Mouse (Mus musculus) E14TG2a.4 (cell line): Measurements from ENCODE around the gene Glt28d2.

Experiments used
- H3K27me3 ChIP-seq: 2 replicates; pipeline ENCODE4 v1.6.1; 2014; ENCODE audit warnings: low read length, control low read depth; ENCODE audit not compliant: insufficient read depth
- H3K36me3 ChIP-seq: 2 replicates; pipeline ENCODE4 v1.6.1; 2014; ENCODE audit warnings: low read length, control low read depth; ENCODE audit not compliant: insufficient read depth
- H3K4me1 ChIP-seq: replicated peaks from 2 replicates; pipeline ENCODE4 v1.6.1; 2014; ENCODE audit warnings: low read depth, low read length, control low read depth
- H3K4me3 ChIP-seq: replicated peaks from 2 replicates; pipeline ENCODE4 v1.5.1; 2014; ENCODE audit warnings: mild to moderate bottlenecking, low read length
- H3K9me3 ChIP-seq: 2 replicates; pipeline ENCODE4 v1.6.1; 2014; ENCODE audit warnings: low read length, control low read depth
- CTCF ChIP-seq: conservative IDR thresholded peaks from 2 replicates; pipeline ENCODE4 v1.5.1; 2014; ENCODE audit warnings: low read length
- NANOG ChIP-seq: IDR thresholded peaks from 2 replicates; pipeline ENCODE4 v1.6.1; 2014; ENCODE audit warnings: borderline replicate concordance, low read length, mixed read lengths
- POU5F1 ChIP-seq: IDR thresholded peaks from 2 replicates; pipeline ENCODE4 v1.6.1; 2014; ENCODE audit warnings: low read length, borderline replicate concordance

Gene Glt28d2

DNA sequence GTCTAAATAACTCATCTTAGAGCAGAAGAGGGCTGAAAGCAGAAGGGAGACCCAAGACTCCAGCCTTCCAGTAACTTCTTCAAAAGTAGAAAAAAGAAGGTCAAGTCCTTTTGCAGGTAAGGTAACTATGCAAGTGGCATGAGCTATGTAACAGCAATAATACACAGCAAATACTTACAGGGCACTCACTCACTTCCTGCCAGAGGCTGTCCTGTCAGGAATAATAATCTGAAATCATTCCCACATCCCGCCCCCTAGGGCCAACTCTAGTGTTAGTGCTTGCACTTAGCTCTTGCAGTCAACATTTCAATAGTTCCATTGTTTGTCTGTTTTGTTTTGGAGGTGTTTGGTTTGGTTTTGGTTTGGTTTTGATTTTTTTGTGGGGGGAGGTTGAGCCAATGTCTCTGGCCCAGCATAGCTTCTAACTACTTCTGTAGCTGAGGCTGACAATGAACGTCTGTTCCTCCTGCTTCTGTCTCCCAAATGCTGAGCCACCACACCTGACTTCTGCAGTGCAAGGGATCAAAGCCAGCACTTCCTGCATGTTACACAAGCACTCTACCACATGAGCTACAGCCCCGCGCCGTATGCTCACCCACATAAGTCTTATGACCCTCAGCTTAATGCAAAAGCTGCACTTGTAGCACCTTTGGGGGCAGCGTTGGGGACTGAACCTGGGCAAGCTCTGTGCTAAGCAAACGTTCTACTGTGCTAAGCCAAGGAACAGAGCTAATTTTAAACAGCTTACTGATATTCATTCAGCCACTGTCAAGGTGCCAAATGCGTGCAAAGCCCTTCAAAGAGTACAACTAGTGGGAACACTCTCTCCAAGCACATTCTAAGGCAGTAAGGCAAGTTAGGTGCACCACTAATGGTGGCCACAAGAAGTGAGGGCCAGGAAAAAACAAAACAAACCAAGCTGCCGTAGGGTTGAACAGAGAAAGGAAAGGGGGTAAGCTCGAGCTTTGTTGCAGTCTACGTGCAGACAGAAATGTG lies 28.9 kb downstream of the Glt28d2 start:
- no peaks in the 10 kb centered on the region for H3K4me1 ChIP-seq
- no peaks in the 10 kb centered on the region for H3K9me3 ChIP-seq
- no peak overlapping the region for H3K4me3 ChIP-seq
- no peaks in the 10 kb centered on the region for H3K36me3 ChIP-seq
- TF ChIP-seq CTCF (no peak), POU5F1 (no peak)
- H3K27me3 ChIP-seq = no peaks in the 10 kb centered on the region

DNA sequence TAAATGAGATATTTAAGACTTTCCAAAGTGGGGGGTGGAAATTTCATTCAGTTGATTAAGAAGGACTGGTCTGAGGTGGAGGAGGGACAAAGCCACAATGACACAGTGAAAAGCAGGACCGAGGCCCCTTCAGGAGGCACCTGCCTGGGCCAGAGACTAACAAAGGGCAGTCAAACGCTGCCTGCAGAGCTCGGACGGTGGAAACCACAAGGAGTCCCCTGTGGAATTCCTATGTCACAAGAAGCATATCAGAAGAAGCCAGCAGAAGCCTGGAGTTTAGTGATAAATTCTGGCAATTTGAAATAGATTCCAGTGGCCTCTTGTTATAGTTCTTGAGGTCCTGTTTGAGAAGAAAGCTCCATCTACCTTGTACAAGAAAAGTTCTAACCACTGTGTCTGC lies 30.2 kb downstream of the Glt28d2 start:
- no peak overlapping the region for H3K4me3 ChIP-seq
- H3K27me3 ChIP-seq = no peaks in the 10 kb centered on the region
- no peak for TF ChIP-seq NANOG
- TF ChIP-seq POU5F1 = no peak
- no peak for TF ChIP-seq CTCF
- no peaks in the 10 kb centered on the region for H3K4me1 ChIP-seq
- H3K9me3 ChIP-seq = no peaks in the 10 kb centered on the region
- no peaks in the 10 kb centered on the region for H3K36me3 ChIP-seq

DNA sequence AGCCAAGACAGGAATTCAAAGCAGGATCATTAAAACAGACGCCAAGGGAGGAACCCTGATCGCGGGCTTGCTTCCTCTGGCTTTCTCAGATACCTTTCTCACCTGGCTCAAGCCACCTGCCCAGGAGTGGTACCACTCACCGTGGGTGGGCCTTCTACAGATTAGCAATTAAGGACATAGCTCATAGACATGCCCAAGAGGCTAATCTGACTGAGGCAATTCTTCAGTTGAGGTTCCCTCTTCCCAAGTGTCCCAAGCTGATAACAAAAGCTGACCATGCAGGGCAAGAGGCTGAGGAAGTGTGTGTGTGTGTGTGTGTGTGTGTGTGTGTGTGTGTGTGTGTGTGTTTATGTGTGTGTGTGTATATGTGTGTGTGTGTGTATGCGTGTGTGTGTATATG lies 31.4 kb downstream of the Glt28d2 start:
- Histone ChIP-seq H3K4me1 (no peaks in the 10 kb centered on the region), H3K4me3 (no peak overlapping the region), H3K36me3 (no peaks in the 10 kb centered on the region), H3K9me3 (no peaks in the 10 kb centered on the region), H3K27me3 (no peaks in the 10 kb centered on the region)
- TF ChIP-seq POU5F1 (no peak), CTCF (no peak), NANOG (no peak)

DNA sequence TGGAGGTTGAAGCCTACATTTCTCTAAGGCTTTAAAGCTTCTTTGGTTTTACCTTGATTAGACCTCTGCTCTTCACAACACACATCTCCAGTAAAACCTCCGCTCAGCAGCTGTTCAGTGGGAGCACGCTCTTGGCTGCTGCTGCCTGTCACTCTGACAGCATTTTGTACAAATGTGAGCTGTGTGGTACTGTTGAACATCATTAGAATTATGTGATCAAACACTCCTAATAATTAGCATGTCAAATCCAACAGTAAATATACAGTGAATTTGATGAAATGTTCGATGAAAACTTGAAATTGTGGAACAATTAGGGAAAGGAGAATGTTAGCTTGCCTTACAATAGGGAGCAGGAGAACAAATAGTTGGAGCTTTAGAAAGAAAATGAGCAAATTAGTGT lies 32.3 kb downstream of the Glt28d2 start:
- no peaks in the 10 kb centered on the region for H3K4me1 ChIP-seq
- H3K36me3 ChIP-seq = no peaks in the 10 kb centered on the region

DNA sequence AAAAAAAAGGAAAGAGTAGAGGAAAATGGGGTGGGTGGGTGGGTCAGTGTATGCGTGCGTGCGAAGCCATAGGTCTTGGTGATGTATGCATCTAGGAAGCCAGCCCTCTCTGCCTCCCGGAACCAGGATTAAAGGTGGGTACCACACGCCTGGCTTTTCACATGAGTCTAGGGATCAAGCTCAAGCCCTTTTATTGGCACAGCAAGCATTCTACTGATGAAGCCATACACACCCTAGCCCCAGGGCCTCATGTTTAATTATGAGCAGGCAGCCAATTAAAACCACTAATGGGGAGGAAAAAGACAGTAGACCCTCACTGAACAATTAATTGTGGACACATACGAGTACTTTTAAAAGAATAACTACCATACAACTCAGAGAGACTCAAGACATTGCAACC lies 33.2 kb downstream of the Glt28d2 start:
- Histone ChIP-seq H3K9me3 (no peaks in the 10 kb centered on the region), H3K27me3 (no peaks in the 10 kb centered on the region), H3K4me1 (no peaks in the 10 kb centered on the region), H3K4me3 (no peak overlapping the region), H3K36me3 (no peaks in the 10 kb centered on the region)
- TF ChIP-seq NANOG (no peak), POU5F1 (no peak), CTCF (no peak)

More for the DNA sequence above, 32.3 kb downstream of the Glt28d2 start:
- TF ChIP-seq POU5F1 (no peak), CTCF (no peak), NANOG (no peak)
- no peaks in the 10 kb centered on the region for H3K9me3 ChIP-seq
- H3K27me3 ChIP-seq = no peaks in the 10 kb centered on the region
- H3K4me3 ChIP-seq = no peak overlapping the region

DNA sequence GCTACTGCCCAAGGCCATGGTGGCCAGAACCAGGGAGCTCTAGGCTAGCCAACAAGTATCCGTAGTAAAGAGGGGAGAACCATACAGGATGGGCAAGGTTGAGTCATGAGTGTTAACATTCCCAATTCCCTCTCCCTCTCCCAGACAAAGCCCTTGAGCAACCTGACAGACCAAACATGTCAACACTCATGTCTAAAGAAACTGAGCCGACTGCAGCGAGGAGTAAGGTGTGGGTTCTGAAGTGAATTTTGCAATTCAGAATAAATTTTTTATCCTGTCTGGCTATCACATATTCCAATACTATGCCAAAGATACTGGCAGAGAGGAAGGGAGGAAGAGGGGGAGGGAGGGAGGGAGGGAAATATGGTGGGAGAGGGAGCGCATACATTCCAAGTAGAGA lies 33.6 kb downstream of the Glt28d2 start:
- no peaks in the 10 kb centered on the region for H3K4me1 ChIP-seq
- H3K9me3 ChIP-seq = no peaks in the 10 kb centered on the region
- H3K27me3 ChIP-seq = no peaks in the 10 kb centered on the region
- TF ChIP-seq CTCF = no peak
- H3K4me3 ChIP-seq = no peak overlapping the region
- no peaks in the 10 kb centered on the region for H3K36me3 ChIP-seq

DNA sequence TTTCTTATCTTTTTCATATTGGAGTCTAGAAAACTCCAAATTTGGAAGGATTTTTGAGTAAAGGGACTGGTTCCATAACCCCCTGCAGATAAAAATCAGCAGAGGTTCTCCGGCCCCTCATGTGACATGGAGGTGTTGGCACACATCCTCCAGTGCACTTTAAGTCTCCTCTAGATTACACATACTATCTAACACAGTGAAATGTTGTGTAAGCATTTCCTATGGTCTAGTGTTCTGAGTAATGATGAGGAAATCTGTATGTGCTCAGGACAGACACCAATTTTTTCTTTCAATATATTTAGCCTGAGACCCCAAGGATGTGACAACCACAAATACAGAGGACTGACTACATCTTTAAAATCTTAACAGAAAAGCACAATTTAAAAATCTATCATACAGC lies 37.2 kb downstream of the Glt28d2 start:
- Histone ChIP-seq H3K4me1 (no peaks in the 10 kb centered on the region), H3K9me3 (0 out of 2 replicates have a peak, but pooled peaks cover 3% of the 10 kb centered on the region), H3K4me3 (no peak overlapping the region), H3K36me3 (no peaks in the 10 kb centered on the region), H3K27me3 (no peaks in the 10 kb centered on the region)
- TF ChIP-seq POU5F1 (no peak), CTCF (no peak), NANOG (no peak)

DNA sequence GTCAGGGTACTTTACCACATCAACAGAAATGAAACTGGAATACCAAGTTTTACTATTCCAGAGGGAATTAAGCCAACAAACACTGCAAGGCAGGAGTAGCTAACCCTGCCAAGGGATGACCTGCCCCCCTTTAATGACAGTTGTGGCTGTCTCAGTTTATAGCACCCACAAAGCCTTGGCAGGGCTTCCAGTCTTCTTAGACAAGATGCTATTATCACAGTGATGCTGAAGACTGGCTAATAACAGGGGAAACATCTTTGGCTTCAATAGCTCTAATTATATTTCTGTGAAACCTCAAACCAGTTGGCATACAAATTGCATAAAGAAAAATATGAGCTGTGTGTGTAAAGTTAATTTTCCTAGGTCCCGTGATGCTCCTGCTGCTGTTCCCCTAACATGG lies 41.0 kb downstream of the Glt28d2 start:
- TF ChIP-seq POU5F1 (no peak), CTCF (no peak), NANOG (no peak)
- H3K36me3 ChIP-seq = no peaks in the 10 kb centered on the region
- no peaks in the 10 kb centered on the region for H3K27me3 ChIP-seq
- peaks cover 14% of the 10 kb centered on the region for H3K4me1 ChIP-seq
- H3K4me3 ChIP-seq = no peak overlapping the region
- 0 out of 2 replicates have a peak, but pooled peaks cover 3% of the 10 kb centered on the region for H3K9me3 ChIP-seq
